Mouse (Mus musculus): ENCODE data around the gene Zfp986. TPM values are rescaled to one million over a fixed set of nuclear protein-coding genes. Genes with fewer than 3 reads are reported as not detected.
"Not testable (repeated sequence)": the region's sequence is repeated elsewhere in the genome, so short reads cannot be mapped to it uniquely, and the experiment has no call there.

Gene Zfp986
- not detected for polyA plus RNA-seq (2012; fragmentation: generic; extraction: Trizol)
- long read RNA-seq, experiment 1: 0 reads
- long read RNA-seq, experiment 2: 0 reads

- not testable (repeated sequence) for H3ac ChIP-seq (ENCODE audit: control insufficient read depth, insufficient read length, low read depth); H3K79me2 ChIP-seq (ENCODE audit: control insufficient read depth, insufficient read depth); H3K79me3 ChIP-seq (ENCODE audit: low read depth); H3K36me3 ChIP-seq (ENCODE audit: control insufficient read depth, insufficient read depth); H3K4me3 ChIP-seq (ENCODE audit: insufficient read depth, poor library complexity, severe bottlenecking); H3K27me3 ChIP-seq (ENCODE audit: control insufficient read depth, insufficient read depth, insufficient read length)
These were observed at the start of gene Zfp986 for GRCm38 (mm10) chr4:145868494-145868893. TSS of gene Zfp986 (plus strand) at chr4:145868794.

- H3K27me3 ChIP-seq (ENCODE audit: control insufficient read depth, insufficient read depth, insufficient read length); H3K79me2 ChIP-seq (ENCODE audit: control insufficient read depth, insufficient read depth); H3K36me3 ChIP-seq (ENCODE audit: control insufficient read depth, insufficient read depth); H3K79me3 ChIP-seq (ENCODE audit: low read depth); H3ac ChIP-seq (ENCODE audit: control insufficient read depth, insufficient read length, low read depth); H3K4me3 ChIP-seq (ENCODE audit: insufficient read depth, poor library complexity, severe bottlenecking): not testable (repeated sequence)
These were observed 48.6 kb upstream of the Zfp986 start for GRCm38 (mm10) chr4:145819946-145820345.

- H3K79me3 ChIP-seq (ENCODE audit: low read depth); H3K4me3 ChIP-seq (ENCODE audit: insufficient read depth, poor library complexity, severe bottlenecking); H3K27me3 ChIP-seq (ENCODE audit: control insufficient read depth, insufficient read depth, insufficient read length); H3K79me2 ChIP-seq (ENCODE audit: control insufficient read depth, insufficient read depth); H3K36me3 ChIP-seq (ENCODE audit: control insufficient read depth, insufficient read depth); H3ac ChIP-seq (ENCODE audit: control insufficient read depth, insufficient read length, low read depth): not testable (repeated sequence)
These were observed 43.0 kb upstream of the Zfp986 start for GRCm38 (mm10) chr4:145825606-145826005.

- not testable (repeated sequence) for H3K79me3 ChIP-seq (ENCODE audit: low read depth); H3K36me3 ChIP-seq (ENCODE audit: control insufficient read depth, insufficient read depth); H3ac ChIP-seq (ENCODE audit: control insufficient read depth, insufficient read length, low read depth); H3K79me2 ChIP-seq (ENCODE audit: control insufficient read depth, insufficient read depth); H3K4me3 ChIP-seq (ENCODE audit: insufficient read depth, poor library complexity, severe bottlenecking); H3K27me3 ChIP-seq (ENCODE audit: control insufficient read depth, insufficient read depth, insufficient read length)
These were observed 37.1 kb upstream of the Zfp986 start for GRCm38 (mm10) chr4:145831328-145832062.

- not testable (repeated sequence) for H3K79me3 ChIP-seq (ENCODE audit: low read depth); H3ac ChIP-seq (ENCODE audit: control insufficient read depth, insufficient read length, low read depth); H3K4me3 ChIP-seq (ENCODE audit: insufficient read depth, poor library complexity, severe bottlenecking); H3K36me3 ChIP-seq (ENCODE audit: control insufficient read depth, insufficient read depth); H3K79me2 ChIP-seq (ENCODE audit: control insufficient read depth, insufficient read depth); H3K27me3 ChIP-seq (ENCODE audit: control insufficient read depth, insufficient read depth, insufficient read length)
These were observed 32.2 kb upstream of the Zfp986 start for GRCm38 (mm10) chr4:145836300-145836862.

GRCm38 (mm10) chr4:145836863-145837440, 31.6 kb upstream of the Zfp986 start:
- H3ac ChIP-seq (ENCODE audit: control insufficient read depth, insufficient read length, low read depth); H3K36me3 ChIP-seq (ENCODE audit: control insufficient read depth, insufficient read depth); H3K79me2 ChIP-seq (ENCODE audit: control insufficient read depth, insufficient read depth); H3K27me3 ChIP-seq (ENCODE audit: control insufficient read depth, insufficient read depth, insufficient read length); H3K4me3 ChIP-seq (ENCODE audit: insufficient read depth, poor library complexity, severe bottlenecking); H3K79me3 ChIP-seq (ENCODE audit: low read depth): not testable (repeated sequence)

GRCm38 (mm10) chr4:145846793-145847192, 21.8 kb upstream of the Zfp986 start:
- not testable (repeated sequence) for H3K27me3 ChIP-seq (ENCODE audit: control insufficient read depth, insufficient read depth, insufficient read length); H3K36me3 ChIP-seq (ENCODE audit: control insufficient read depth, insufficient read depth); H3K79me2 ChIP-seq (ENCODE audit: control insufficient read depth, insufficient read depth); H3K79me3 ChIP-seq (ENCODE audit: low read depth); H3K4me3 ChIP-seq (ENCODE audit: insufficient read depth, poor library complexity, severe bottlenecking); H3ac ChIP-seq (ENCODE audit: control insufficient read depth, insufficient read length, low read depth)

- not testable (repeated sequence) for H3K79me2 ChIP-seq (ENCODE audit: control insufficient read depth, insufficient read depth); H3K36me3 ChIP-seq (ENCODE audit: control insufficient read depth, insufficient read depth); H3K4me3 ChIP-seq (ENCODE audit: insufficient read depth, poor library complexity, severe bottlenecking); H3ac ChIP-seq (ENCODE audit: control insufficient read depth, insufficient read length, low read depth); H3K27me3 ChIP-seq (ENCODE audit: control insufficient read depth, insufficient read depth, insufficient read length); H3K79me3 ChIP-seq (ENCODE audit: low read depth)
These were observed 20.3 kb upstream of the Zfp986 start for GRCm38 (mm10) chr4:145848183-145848890.

GRCm38 (mm10) chr4:145848891-145849214, 19.7 kb upstream of the Zfp986 start:
- not testable (repeated sequence) for H3K27me3 ChIP-seq (ENCODE audit: control insufficient read depth, insufficient read depth, insufficient read length); H3K4me3 ChIP-seq (ENCODE audit: insufficient read depth, poor library complexity, severe bottlenecking); H3K79me2 ChIP-seq (ENCODE audit: control insufficient read depth, insufficient read depth); H3ac ChIP-seq (ENCODE audit: control insufficient read depth, insufficient read length, low read depth); H3K79me3 ChIP-seq (ENCODE audit: low read depth); H3K36me3 ChIP-seq (ENCODE audit: control insufficient read depth, insufficient read depth)

GRCm38 (mm10) chr4:145851421-145851820, 17.2 kb upstream of the Zfp986 start:
- H3K36me3 ChIP-seq (ENCODE audit: control insufficient read depth, insufficient read depth); H3ac ChIP-seq (ENCODE audit: control insufficient read depth, insufficient read length, low read depth); H3K79me3 ChIP-seq (ENCODE audit: low read depth); H3K27me3 ChIP-seq (ENCODE audit: control insufficient read depth, insufficient read depth, insufficient read length); H3K4me3 ChIP-seq (ENCODE audit: insufficient read depth, poor library complexity, severe bottlenecking); H3K79me2 ChIP-seq (ENCODE audit: control insufficient read depth, insufficient read depth): not testable (repeated sequence)

GRCm38 (mm10) chr4:145863872-145864271, 4.7 kb upstream of the Zfp986 start:
- not testable (repeated sequence) for H3K79me3 ChIP-seq (ENCODE audit: low read depth); H3K4me3 ChIP-seq (ENCODE audit: insufficient read depth, poor library complexity, severe bottlenecking); H3ac ChIP-seq (ENCODE audit: control insufficient read depth, insufficient read length, low read depth)

More at GRCm38 (mm10) chr4:145863872-145864271, 4.7 kb upstream of the Zfp986 start:
- not testable (repeated sequence) for H3K79me2 ChIP-seq (ENCODE audit: control insufficient read depth, insufficient read depth); H3K36me3 ChIP-seq (ENCODE audit: control insufficient read depth, insufficient read depth); H3K27me3 ChIP-seq (ENCODE audit: control insufficient read depth, insufficient read depth, insufficient read length)

Data from C2C12 (cell line).